In genomic region chr10:23812438-23812759, GRCm38 (mm10) we compare ENCODE assay signal across 1 mouse cellular context.
TF ChIP-seq lines count a peak whose summit lies in the region.

No protein-coding gene starts in this region.

TF ChIP-seq in CH12.LX, 34 proteins besides CTCF, POLR2A, EP300 and RAD21:
- TF ChIP-seq MAZ (IDR thresholded peaks at IDR 0.05; ENCODE audit: low read depth, low read length) (no peak), ZNF384 (IDR thresholded peaks at IDR 0.05; ENCODE audit: low read depth, low read length) (peak; percentile 45; the same call in 1 of the 2 replicates)
